Mouse (Mus musculus) myocyte (in vitro differentiated cells): ENCODE measurements around the gene Rabgap1l.

Source experiments
- CEBPB ChIP-seq: IDR thresholded peaks from 2 replicates; pipeline ENCODE4 v1.6.1; 2011; ENCODE audit warnings: mild to moderate bottlenecking, moderate library complexity; ENCODE audit not compliant: poor library complexity, insufficient read depth, severe bottlenecking
- E2F4 ChIP-seq: IDR thresholded peaks from one replicate; pipeline ENCODE4 v1.6.1; 2011; ENCODE audit warnings: mild to moderate bottlenecking, control low read depth, moderate library complexity; ENCODE audit not compliant: insufficient read depth
- MYOD1 ChIP-seq, 3 experiments: IDR thresholded peaks; one replicate each; pipeline ENCODE4 v1.6.1; 2011; ENCODE audit warnings: control low read depth in 2 of 3, low read depth in 2 of 3, mild to moderate bottlenecking in 2 of 3, moderate library complexity in 1 of 3; ENCODE audit not compliant: insufficient read length in 2 of 3, control insufficient read depth in 1 of 3
- MYOG ChIP-seq, 3 experiments: IDR thresholded peaks; one replicate each; pipeline ENCODE4 v1.6.1; 2011; ENCODE audit warnings: control low read depth in 2 of 3, low read depth in 2 of 3, mild to moderate bottlenecking in 2 of 3; ENCODE audit not compliant: insufficient read length in 2 of 3, control insufficient read depth in 1 of 3, insufficient read depth in 1 of 3
- POLR2A ChIP-seq: IDR thresholded peaks from one replicate; pipeline ENCODE4 v1.6.1; 2011; ENCODE audit warnings: low read depth, mild to moderate bottlenecking, control low read depth, moderate library complexity; ENCODE audit not compliant: insufficient read length
- USF1 ChIP-seq: IDR thresholded peaks from one replicate; pipeline ENCODE4 v1.6.1; 2011; ENCODE audit warnings: low read depth, mild to moderate bottlenecking, control low read depth, moderate library complexity

- TF ChIP-seq E2F4 (no peak), POLR2A (no peak), MYOD1 (IDR thresholded peaks at IDR 0.05; ENCODE audit: control insufficient read depth in 1 of 3, insufficient read length in 2 of 3, low read depth in 2 of 3) (no peak), CEBPB (no peak), MYOG (IDR thresholded peaks at IDR 0.05; ENCODE audit: control insufficient read depth in 1 of 3, insufficient read depth in 1 of 3, insufficient read length in 2 of 3, low read depth in 2 of 3) (no peak), USF1 (no peak)
Observed at GRCm38 (mm10) chr1:160227850-160228249, 565.2 kb downstream of the Rabgap1l start.
